Mouse (Mus musculus) liver, embryonic 14.5 days (tissue): ENCODE data around the gene Cyp17a1.

Source experiments
- CTCF ChIP-seq: IDR thresholded peaks from 2 replicates; pipeline ENCODE4 v1.5.1; 2016; ENCODE audit warnings: antibody characterized with exemption, low read depth, control low read depth
- EP300 ChIP-seq: IDR thresholded peaks from 2 replicates; pipeline ENCODE4 v1.6.1; 2016; ENCODE audit warnings: antibody characterized with exemption, low read depth

GRCm38 (mm10) chr19:46699011-46699481 is 26.1 kb upstream of the Cyp17a1 start:
- TF ChIP-seq CTCF (no peak), EP300 (no peak)
